10 mouse cellular contexts compared by ENCODE assay signal in genomic region chr2:154648086-154648485, GRCm38 (mm10). TPM values are rescaled to one million over a fixed set of nuclear protein-coding genes. Genes with fewer than 3 reads are reported as not detected.
DNase-seq lines count a peak whose midpoint lies in the region; ATAC-seq and TF ChIP-seq lines count a peak whose summit lies in the region.
"Had no signal": no experiment of that assay in that cellular context is flagged by ENCODE, and none has a peak within 500 bp of the region (broad histone marks: within the 10 kb centered on the region; RNA-seq: fewer than 3 reads in every experiment).

No protein-coding gene starts in this region.

- no peak overlapping the region for H3K4me3 ChIP-seq in lung, adult 2 months (replicated peaks; ENCODE audit: extremely low read depth, low read depth, low read length)
- no peak overlapping the region for H3K4me3 ChIP-seq in cortical plate, adult 2 months (ENCODE audit: insufficient read depth, low read length)
- H3K4me3 ChIP-seq in liver, postnatal 0 days (ENCODE audit: low read depth, low read length), result no peak overlapping the region
- H3K4me3 ChIP-seq: neural tube, embryonic 12.5 days had no signal

- 34% methylated on average over 3 of the region's 3 CpGs for WGBS in lung, adult 2 months
- WGBS in liver, postnatal 0 days (ENCODE audit: insufficient replicate concordance), result 30% methylated on average over 3 of the region's 3 CpGs

- DNase-seq in CD4-positive, CD25-positive, alpha-beta regulatory T cell, adult 2 months (ENCODE audit: low read depth, low spot score), result peak; percentile 69
- DNase-seq in lung, adult 2 months, result no peak
- no peak for DNase-seq in lung, adult 18-20 months
- peak; percentile 63 for DNase-seq in liver, postnatal 0 days
- no peak for DNase-seq in right cerebral cortex, postnatal 36 days (ENCODE audit: low spot score in 2 of 2)

- no peaks in the 10 kb centered on the region for H3K4me1 ChIP-seq in lung, adult 2 months (ENCODE audit: control insufficient read depth, insufficient read depth, low read length)
- H3K4me1 ChIP-seq in cortical plate, adult 2 months (ENCODE audit: control insufficient read depth, insufficient read depth, low read length), result no peaks in the 10 kb centered on the region
- no peaks in the 10 kb centered on the region for H3K4me1 ChIP-seq in liver, postnatal 0 days (ENCODE audit: insufficient read depth)
- H3K4me1 ChIP-seq: neural tube, embryonic 12.5 days had no signal

- TF ChIP-seq EP300 in liver, postnatal 0 days (IDR thresholded peaks at IDR 0.05; ENCODE audit: low read depth), result no peak

- peaks cover 4% of the 10 kb centered on the region for H3K36me3 ChIP-seq in liver, postnatal 0 days (replicated peaks; ENCODE audit: insufficient read depth, low read length)

- no peak for TF ChIP-seq POLR2A in lung, adult 2 months (IDR thresholded peaks at IDR 0.05; ENCODE audit: borderline replicate concordance, extremely low read depth, low read depth, low read length)
- TF ChIP-seq POLR2A in cortical plate, adult 2 months (IDR thresholded peaks at IDR 0.05; ENCODE audit: extremely low read depth, insufficient read depth, low read length), result no peak

- H3K9ac ChIP-seq in liver, postnatal 0 days (replicated peaks), result no peak overlapping the region
- H3K9ac ChIP-seq: neural tube, embryonic 12.5 days had no signal

- no peak overlapping the region for H3K27ac ChIP-seq in cortical plate, adult 2 months (ENCODE audit: insufficient read depth, low read length)
- H3K27ac ChIP-seq in liver, postnatal 0 days (ENCODE audit: low read depth), result no peak overlapping the region
- H3K27ac ChIP-seq: neural tube, embryonic 12.5 days had no signal

- H3K9me3 ChIP-seq in liver, postnatal 0 days (ENCODE audit: low read length), result no peaks in the 10 kb centered on the region

- no peaks in the 10 kb centered on the region for H3K27me3 ChIP-seq in liver, postnatal 0 days (ENCODE audit: insufficient read depth, low read length)
- H3K27me3 ChIP-seq: neural tube, embryonic 12.5 days had no signal

- TF ChIP-seq CTCF in lung, adult 2 months (IDR thresholded peaks at IDR 0.05; ENCODE audit: insufficient read depth, low read length), result peak; percentile 69
- TF ChIP-seq CTCF in cortical plate, adult 2 months (IDR thresholded peaks at IDR 0.05; ENCODE audit: extremely low read depth, insufficient read depth, low read length), result peak; percentile 59
- peak; percentile 75 for TF ChIP-seq CTCF in liver, postnatal 0 days (IDR thresholded peaks at IDR 0.05; ENCODE audit: low read depth)

- ATAC-seq in CD4-positive, CD25-positive, alpha-beta regulatory T cell, adult 4 months, result no peak
- no peak for ATAC-seq in liver, postnatal 0 days
- no peak for ATAC-seq in monocyte, adult 5-6 weeks (replicated peaks; ENCODE audit: insufficient number of reproducible peaks, low FRiP score, low TSS enrichment, poor library complexity, severe bottlenecking)

- no peak overlapping the region for H3K4me2 ChIP-seq in liver, postnatal 0 days (ENCODE audit: low read depth, low read length)
- H3K4me2 ChIP-seq: neural tube, embryonic 12.5 days had no signal

RNA-seq across cellular contexts. Expression of gene Chmp4b, which starts 3.4 kb away (rescaled TPM):
- polyA plus RNA-seq in CD4-positive, CD25-positive, alpha-beta regulatory T cell, adult 4 months (2017; shearing (Covaris generic)), result 1 to 10 TPM; 2.4 to 6.2 TPM
- polyA plus RNA-seq in lung, adult 2 months (2012; rRNA removed), result 83.4 and 103 TPM in 2 replicates
- polyA plus RNA-seq in cortical plate, adult 2 months (2012; rRNA removed), result 297 and 298 TPM in 2 replicates
- polyA plus RNA-seq in liver, postnatal 0 days (2015; fragmentation: Nextera tagmentation; extraction: Ambion mirVana), result 11.9 and 13.1 TPM in 2 replicates
- total RNA-seq in monocyte, adult 5-6 weeks (2017), result 201 to 228 TPM (median 225 TPM) in 3 replicates

RNA-seq across cellular contexts. Expression of gene 4930519P11Rik, which starts 34.8 kb away (rescaled TPM):
- not detected for polyA plus RNA-seq in CD4-positive, CD25-positive, alpha-beta regulatory T cell, adult 4 months (2017; shearing (Covaris generic))
- 0.53 and 1.4 TPM in 2 replicates for polyA plus RNA-seq in lung, adult 2 months (2012; rRNA removed)
- 0.26 TPM in 1 of 2 replicates, not detected in the other for polyA plus RNA-seq in cortical plate, adult 2 months (2012; rRNA removed)
- polyA plus RNA-seq in liver, postnatal 0 days (2015; fragmentation: Nextera tagmentation; extraction: Ambion mirVana), result 0.40 and 0.45 TPM in 2 replicates
- total RNA-seq in monocyte, adult 5-6 weeks (2017), result 2.0 TPM in 1 of 3 replicates, not detected in the others
- polyA plus RNA-seq: heart, embryonic 16.5 days had no signal

RNA-seq across cellular contexts. Expression of gene Zfp341, which starts 35.0 kb away (rescaled TPM):
- polyA plus RNA-seq in CD4-positive, CD25-positive, alpha-beta regulatory T cell, adult 4 months (2017; shearing (Covaris generic)), result under 1 TPM; 0.39 to 0.93 TPM
- polyA plus RNA-seq in lung, adult 2 months (2012; rRNA removed), result 5.8 and 6.8 TPM in 2 replicates
- 11.4 and 11.7 TPM in 2 replicates for polyA plus RNA-seq in cortical plate, adult 2 months (2012; rRNA removed)
- 0.75 and 0.85 TPM in 2 replicates for polyA plus RNA-seq in liver, postnatal 0 days (2015; fragmentation: Nextera tagmentation; extraction: Ambion mirVana)
- total RNA-seq in monocyte, adult 5-6 weeks (2017), result 2.5 to 3.2 TPM (median 2.8 TPM) in 3 replicates

RNA-seq across cellular contexts. Expression of gene Pxmp4, which starts 44.6 kb away (rescaled TPM):
- 10 to 100 TPM; 15.4 to 20.9 TPM for polyA plus RNA-seq in CD4-positive, CD25-positive, alpha-beta regulatory T cell, adult 4 months (2017; shearing (Covaris generic))
- polyA plus RNA-seq in lung, adult 2 months (2012; rRNA removed), result 40.8 and 41.3 TPM in 2 replicates
- polyA plus RNA-seq in cortical plate, adult 2 months (2012; rRNA removed), result 20.9 and 21.5 TPM in 2 replicates
- polyA plus RNA-seq in liver, postnatal 0 days (2015; fragmentation: Nextera tagmentation; extraction: Ambion mirVana), result 64.2 and 68.5 TPM in 2 replicates
- total RNA-seq in monocyte, adult 5-6 weeks (2017), result 7.3 to 10.6 TPM (median 9.6 TPM) in 3 replicates

Comparison
In these comparisons a context has a peak if more than half of its experiments do, and no peak if none do; other contexts are left out.
1. DNase-seq: peak in CD4-positive, CD25-positive, alpha-beta regulatory T cell, adult 2 months (single experiment) and liver, postnatal 0 days (single experiment); none in lung, adult 2 months (single experiment), lung, adult 18-20 months (0 of 2) and right cerebral cortex, postnatal 36 days (0 of 2).
2. Peak in every context shown above with its lines, with median percentiles within 50 percentile points of each other: CTCF ChIP-seq.